Mouse (Mus musculus) gastrocnemius, adult 2 months (tissue): ENCODE data around the gene Nadk. TPM values are rescaled to one million over a fixed set of nuclear protein-coding genes. Genes with fewer than 3 reads are reported as not detected.

Experiments used
- DNase-seq: peaks from one replicate; pipeline ENCODE4 v3.0.0; 2022
- H3K27ac ChIP-seq: fragments of 200-600 bp; 2 replicates; pipeline ENCODE4 v1.8.1; 2022; ENCODE audit warnings: mild to moderate bottlenecking
- H3K4me3 ChIP-seq: fragments of 200-600 bp; 2 replicates; pipeline ENCODE4 v1.8.1; 2022; ENCODE audit warnings: mild to moderate bottlenecking, moderate library complexity
- CTCF ChIP-seq: fragments of 200-600 bp; IDR thresholded peaks from 2 replicates; pipeline ENCODE4 v1.8.1; 2022; ENCODE audit warnings: antibody characterized with exemption, mild to moderate bottlenecking, moderate library complexity
- intact Hi-C: fragments of 180-260 bp; cut with DNase I; formaldehyde crosslinking; loops from one replicate; pipeline ENCODE4 v1.15.1; 2025
- total RNA-seq, 2 experiments: library from RNA; stranded (reverse); gene quantifications; 2 replicates each; pipeline ENCODE4 v1.2.3; 2021

Gene Nadk
- total RNA-seq, 2 experiments from 2014 or later = 16.4 to 21.5 TPM

- Histone ChIP-seq H3K27ac (no peak overlapping the region), H3K4me3 (no peak overlapping the region)
- intact Hi-C loops = no loop called here
- no peak for TF ChIP-seq CTCF
- no peak for DNase-seq
These were observed 68.1 kb downstream of the Nadk start for GRCm38 (mm10) chr4:155630267-155630666.

DNA sequence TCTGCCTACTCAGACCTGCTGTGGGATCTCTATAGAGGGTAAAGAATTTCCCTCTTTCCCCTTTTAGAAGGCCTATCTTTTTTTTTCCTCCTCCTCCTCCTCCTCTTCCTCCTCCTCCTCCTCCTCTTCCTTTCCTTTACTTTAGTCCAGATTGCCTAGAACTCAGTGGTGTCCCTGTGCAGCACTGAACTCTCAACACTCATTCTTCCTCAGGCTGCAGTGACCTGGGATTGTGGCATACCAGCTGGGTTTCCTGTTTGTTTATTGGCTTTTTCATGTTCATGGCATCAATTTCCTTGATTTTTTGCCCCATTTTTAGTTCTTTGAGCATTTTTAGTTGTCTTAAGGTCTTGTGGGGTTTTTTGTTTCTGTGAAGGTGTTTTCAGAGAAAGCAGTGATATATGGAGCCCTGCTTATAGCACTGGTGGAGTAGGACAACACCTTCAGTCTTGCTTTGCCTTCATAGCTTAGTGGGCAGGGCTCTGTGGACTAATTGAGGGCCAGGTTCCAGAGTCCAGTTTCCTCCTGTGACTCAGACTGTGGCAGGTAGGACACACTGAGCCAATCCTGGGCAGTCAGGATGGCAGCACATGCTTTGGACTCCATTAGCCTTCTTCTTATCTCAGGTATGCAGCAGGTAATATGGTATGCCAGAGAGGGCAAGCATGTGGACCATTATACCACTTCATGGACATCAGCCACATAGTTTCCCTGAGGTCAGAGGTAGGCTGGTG, 73.8 kb downstream of the Nadk start:
- DNase-seq = no peak
- intact Hi-C loops = no loop called here
- H3K27ac ChIP-seq = no peak overlapping the region
- H3K4me3 ChIP-seq = no peak overlapping the region
- no peak for TF ChIP-seq CTCF

Other genes with a start within 250 kb of the Nadk start
- gene Prkcz, start 201.0 kb upstream of the Nadk start, total RNA-seq = 1 to 10 TPM; 1.1 to 2.1 TPM
- gene Gabrd, start 164.3 kb upstream of the Nadk start, total RNA-seq = under 1 TPM; 0.20 TPM
- gene Cfap74, start 153.2 kb upstream of the Nadk start, total RNA-seq = 1 to 10 TPM in 1 of 2 experiments, under 1 TPM in 1; 0.23 to 1.0 TPM
- gene Tmem52, start 93.3 kb upstream of the Nadk start, total RNA-seq = 100 to 1,000 TPM; 215 to 248 TPM
- 10 to 100 TPM; 48.8 to 75.8 TPM for gene Gnb1, start 71.0 kb upstream of the Nadk start, total RNA-seq
- 1 to 10 TPM; 3.3 to 5.7 TPM for gene Slc35e2, start 39.0 kb downstream of the Nadk start, total RNA-seq
- gene Cdk11b, start 62.5 kb downstream of the Nadk start, total RNA-seq = 10 to 100 TPM; 28.4 to 32.0 TPM
- gene Gm10563, start 83.0 kb downstream of the Nadk start, total RNA-seq = not detected
- 1 to 10 TPM in 1 of 2 experiments, under 1 TPM in 1; 0.64 to 3.0 TPM for gene Mmp23, start 91.0 kb downstream of the Nadk start, total RNA-seq
- 10 to 100 TPM; 17.7 to 19.8 TPM for gene Mib2, start 106.8 kb downstream of the Nadk start, total RNA-seq
- 1 to 10 TPM; 1.0 to 1.5 TPM for gene Fndc10, start 132.0 kb downstream of the Nadk start, total RNA-seq
- gene Ssu72, start 142.4 kb downstream of the Nadk start, total RNA-seq = 10 to 100 TPM; 42.3 to 44.5 TPM
- gene Tmem240, start 172.4 kb downstream of the Nadk start, total RNA-seq = under 1 TPM; 0.41 to 0.67 TPM
- 10 to 100 TPM; 25.4 to 35.3 TPM for gene Atad3a, start 198.7 kb downstream of the Nadk start, total RNA-seq
- 1 to 10 TPM; 4.8 to 7.4 TPM for gene Vwa1, start 212.3 kb downstream of the Nadk start, total RNA-seq
- gene Tmem88b, start 223.5 kb downstream of the Nadk start, total RNA-seq = 1 to 10 TPM in 1 of 2 experiments, under 1 TPM in 1; 0.66 to 1.1 TPM
- not detected for gene Ankrd65, start 228.1 kb downstream of the Nadk start, total RNA-seq
- gene Mrpl20, start 240.5 kb downstream of the Nadk start, total RNA-seq = 10 to 100 TPM; 39.0 to 52.7 TPM